Mouse (Mus musculus) cerebellum, adult 8-10 months (tissue): ENCODE data around the gene Zfp385a.
"Not testable (repeated sequence)": the region's sequence is repeated elsewhere in the genome, so short reads cannot be mapped to it uniquely, and the experiment has no call there.

Source experiments
- DNase-seq: peaks from one replicate; pipeline ENCODE4 v3.0.0; 2022

Zfp385a gene

GRCm38 (mm10) chr15:103285778-103286417 is 54.0 kb downstream of the Zfp385a start:
- no peak for DNase-seq

- DNase-seq: no peak
These were observed 55.2 kb downstream of the Zfp385a start for GRCm38 (mm10) chr15:103284647-103285046.

GRCm38 (mm10) chr15:103284066-103284465 is 55.8 kb downstream of the Zfp385a start:
- DNase-seq: peak; percentile 33

GRCm38 (mm10) chr15:103281465-103282205 is 58.3 kb downstream of the Zfp385a start:
- no peak for DNase-seq

- DNase-seq: no peak
These were observed 59.0 kb downstream of the Zfp385a start for GRCm38 (mm10) chr15:103280817-103281464.

GRCm38 (mm10) chr15:103279750-103280149 is 60.1 kb downstream of the Zfp385a start:
- no peak for DNase-seq

- DNase-seq: no peak
These were observed 61.9 kb downstream of the Zfp385a start for GRCm38 (mm10) chr15:103277949-103278348.

- DNase-seq: not testable (repeated sequence)
These were observed 64.0 kb downstream of the Zfp385a start for GRCm38 (mm10) chr15:103275943-103276342.

GRCm38 (mm10) chr15:103272419-103273279 is 67.2 kb downstream of the Zfp385a start, which contains the start of gene Copz1:
Copz1 (plus strand) TSS chr15:103272714.
- peak; percentile 95 for DNase-seq

GRCm38 (mm10) chr15:103268903-103269302 is 71.0 kb downstream of the Zfp385a start:
- DNase-seq: no peak

- no peak for DNase-seq
These were observed 75.1 kb downstream of the Zfp385a start for GRCm38 (mm10) chr15:103264794-103265193.
